Comparison of ENCODE assay signal across 39 mouse cellular contexts in genomic region chr1:44022656-44023055, GRCm38 (mm10). TPM values are rescaled to one million over a fixed set of nuclear protein-coding genes. Genes with fewer than 3 reads are reported as not detected.
"Had no signal": no experiment of that assay in that cellular context is flagged by ENCODE, and none has a peak within 500 bp of the region (broad histone marks: within the 10 kb centered on the region; RNA-seq: fewer than 3 reads in every experiment).

No protein-coding gene starts in this region.

- H3K9ac ChIP-seq: heart, embryonic 13.5 days; heart, embryonic 15.5 days; hindbrain, embryonic 12.5 days; hindbrain, embryonic 14.5 days; intestine, embryonic 15.5 days; kidney, embryonic 15.5 days; limb, embryonic 13.5 days; limb, embryonic 15.5 days; liver, embryonic 12.5 days; liver, embryonic 14.5 days had no signal

- H3K9me3 ChIP-seq: heart, embryonic 13.5 days; heart, embryonic 15.5 days; hindbrain, embryonic 10.5 days; hindbrain, embryonic 12.5 days; intestine, embryonic 15.5 days; kidney, embryonic 15.5 days; limb, embryonic 13.5 days; limb, embryonic 15.5 days; liver, embryonic 12.5 days had no signal

- DNase-seq: heart, adult 11 months; heart, adult 2 months; heart, postnatal 4 days; kidney, adult 2 months; kidney, adult 9 months; kidney, postnatal 14 days; kidney, postnatal 36 days; layer of hippocampus, adult 9-11 months; layer of hippocampus, postnatal 36 days; left cerebral cortex, postnatal 4 days had no signal

- ATAC-seq: forebrain, embryonic 16.5 days; hindbrain, embryonic 16.5 days; inflammation-experienced regulatory T-cells, adult 6 months; intestine, embryonic 15.5 days; intestine, postnatal 0 days; liver, embryonic 12.5 days had no signal

- H3K36me3 ChIP-seq: heart, embryonic 13.5 days; heart, embryonic 15.5 days; hindbrain, embryonic 10.5 days; hindbrain, embryonic 12.5 days; intestine, embryonic 15.5 days; kidney, embryonic 15.5 days; limb, embryonic 13.5 days; limb, embryonic 15.5 days; liver, embryonic 12.5 days had no signal

- H3K4me2 ChIP-seq: heart, embryonic 11.5 days; heart, embryonic 13.5 days; heart, embryonic 15.5 days; hindbrain, embryonic 12.5 days; hindbrain, embryonic 14.5 days; intestine, embryonic 15.5 days; kidney, embryonic 15.5 days; limb, embryonic 13.5 days; limb, embryonic 15.5 days; liver, embryonic 12.5 days had no signal

- H3K4me3 ChIP-seq: heart, adult 2 months; heart, embryonic 13.5 days; heart, embryonic 15.5 days; hindbrain, embryonic 10.5 days; hindbrain, embryonic 12.5 days; intestine, embryonic 15.5 days; kidney, embryonic 15.5 days; limb, embryonic 13.5 days; limb, embryonic 15.5 days; liver, embryonic 12.5 days had no signal

- H3K4me1 ChIP-seq: heart, embryonic 15.5 days; hindbrain, embryonic 10.5 days; hindbrain, embryonic 12.5 days; intestine, embryonic 15.5 days; kidney, embryonic 15.5 days; limb, embryonic 13.5 days; limb, embryonic 15.5 days; liver, embryonic 12.5 days had no signal

- H3K27ac ChIP-seq: heart, adult 2 months; heart, embryonic 13.5 days; heart, embryonic 15.5 days; hindbrain, embryonic 10.5 days; hindbrain, embryonic 12.5 days; hindbrain, embryonic 14.5 days; intestine, embryonic 15.5 days; kidney, embryonic 15.5 days; kidney, postnatal 0 days; limb, embryonic 13.5 days; limb, embryonic 15.5 days; liver, embryonic 12.5 days; liver, embryonic 14.5 days had no signal

- H3K27me3 ChIP-seq: heart, embryonic 13.5 days; heart, embryonic 15.5 days; hindbrain, embryonic 12.5 days; intestine, embryonic 15.5 days; kidney, embryonic 15.5 days; limb, embryonic 13.5 days; limb, embryonic 15.5 days; liver, embryonic 12.5 days had no signal

RNA-seq across cellular contexts. Expression of gene Mettl21c, which starts 2.8 kb away (rescaled TPM):
- total RNA-seq: heart, adult 2 months; heart, postnatal 25 days; heart, postnatal 4 days; layer of hippocampus, adult 18-20 months; layer of hippocampus, postnatal 14 days; layer of hippocampus, postnatal 36 days; left cerebral cortex, adult 18-20 months; left cerebral cortex, postnatal 25 days; liver, adult 2 months had no signal
- polyA plus RNA-seq: heart, adult 2 months; large intestine, adult 2 months; liver, adult 2 months had no signal

RNA-seq across cellular contexts. Expression of gene Gm8251, which starts 39.1 kb away (rescaled TPM):
- total RNA-seq: heart, adult 2 months; heart, postnatal 25 days; layer of hippocampus, adult 18-20 months; layer of hippocampus, adult 8-10 months; layer of hippocampus, postnatal 14 days; layer of hippocampus, postnatal 36 days; left cerebral cortex, adult 18-20 months; left cerebral cortex, adult 8-10 months; left cerebral cortex, postnatal 10 days; left cerebral cortex, postnatal 25 days; left cerebral cortex, postnatal 4 days had no signal
- polyA plus RNA-seq: gonadal fat pad, adult 2 months; heart, adult 2 months; heart, embryonic 11.5 days; heart, embryonic 13.5 days; heart, embryonic 15.5 days; heart, postnatal 0 days; kidney, adult 2 months; kidney, postnatal 0 days; large intestine, adult 2 months; liver, adult 2 months had no signal
